Mouse (Mus musculus) heart, postnatal 0 days (tissue): ENCODE measurements around the gene Ift74. TPM values are rescaled to one million over a fixed set of nuclear protein-coding genes. Genes with fewer than 3 reads are reported as not detected.

Experiments used
- ATAC-seq: fragments of 200-750 bp; cut with Nextera tagmentation; 2 replicates; pipeline ENCODE4 v1.8.0; 2017; ENCODE audit warnings: low read depth, moderate number of reproducible peaks, moderate library complexity; ENCODE audit not compliant: insufficient read depth
- DNase-seq: peaks from one replicate; pipeline ENCODE4 v3.0.0-alpha.2; 2016; ENCODE audit warnings: low spot score
- H3K27ac ChIP-seq: fragments of 300-500 bp; sonication (generic); 2 replicates; pipeline ENCODE4 v1.5.1; 2014; ENCODE audit warnings: low read depth, mild to moderate bottlenecking
- H3K27me3 ChIP-seq: fragments of 300-500 bp; sonication (generic); 2 replicates; pipeline ENCODE4 v1.6.1; 2014; ENCODE audit warnings: low read length, mixed read lengths; ENCODE audit not compliant: control insufficient read depth, insufficient read depth
- H3K36me3 ChIP-seq: fragments of 300-500 bp; sonication (generic); replicated peaks from 2 replicates; pipeline ENCODE4 v1.6.1; 2014; ENCODE audit warnings: low read length, mixed read lengths; ENCODE audit not compliant: control insufficient read depth, insufficient read depth
- H3K4me1 ChIP-seq: fragments of 300-500 bp; sonication (generic); 2 replicates; pipeline ENCODE4 v1.6.1; 2014; ENCODE audit warnings: antibody characterized with exemption; ENCODE audit not compliant: control insufficient read depth, insufficient read depth
- H3K4me2 ChIP-seq: fragments of 300-500 bp; sonication (generic); 2 replicates; pipeline ENCODE4 v1.6.1; 2014; ENCODE audit warnings: low read depth, mild to moderate bottlenecking, low read length, moderate library complexity
- H3K4me3 ChIP-seq: fragments of 300-500 bp; sonication (generic); 2 replicates; pipeline ENCODE4 v1.5.1; 2014; ENCODE audit warnings: low read depth, low read length
- H3K9ac ChIP-seq: fragments of 300-500 bp; sonication (generic); replicated peaks from 2 replicates; pipeline ENCODE4 v1.6.1; 2014; ENCODE audit warnings: low read depth, low read length, mixed read lengths
- H3K9me3 ChIP-seq: fragments of 300-500 bp; sonication (generic); replicated peaks from 2 replicates; pipeline ENCODE4 v1.6.1; 2016; ENCODE audit warnings: low read length; ENCODE audit not compliant: control insufficient read depth
- CTCF ChIP-seq: IDR thresholded peaks from 2 replicates; pipeline ENCODE4 v1.5.1; 2016; ENCODE audit warnings: antibody characterized with exemption, control low read depth, low read depth
- EP300 ChIP-seq: IDR thresholded peaks from 2 replicates; pipeline ENCODE4 v1.6.1; 2016; ENCODE audit warnings: antibody characterized with exemption, low read depth
- WGBS: fragments of 180-500 bp; shearing (Covaris S2); extraction: QIAGEN DNeasy Blood & Tissue Kit; methylation state at CpG from one replicate; pipeline ENCODE4 v1.1.7; 2014; 5-methylcytosine and 5-hydroxymethylcytosine counted together
- microRNA counts: library from miRNA; unstranded; fragments of <30 nt; microRNA quantifications from one replicate; lab custom pipeline; 2015
- microRNA-seq: library from miRNA; unstranded; fragments of <30 nt; microRNA quantifications from one replicate; pipeline ENCODE4, GENCODE M21; 2016
- polyA plus RNA-seq: library from polyadenylated mRNA; unstranded; fragments of >200 nt; fragmentation: Nextera tagmentation; extraction: Ambion mirVana; gene quantifications from 2 replicates; pipeline ENCODE4 v1.2.1, GENCODE M21; 2015
- total RNA-seq: library from RNA; depleted of rRNA; stranded (reverse); fragments of >200 nt; gene quantifications from 2 replicates; pipeline ENCODE4 v1.2.3, GENCODE M21; 2014; ENCODE audit warnings: low replicate concordance; rRNA removed

The Ift74 gene
- total and polyA plus RNA-seq, 2 experiments from 2014 or later: 0.92 to 12.6 TPM

DNA sequence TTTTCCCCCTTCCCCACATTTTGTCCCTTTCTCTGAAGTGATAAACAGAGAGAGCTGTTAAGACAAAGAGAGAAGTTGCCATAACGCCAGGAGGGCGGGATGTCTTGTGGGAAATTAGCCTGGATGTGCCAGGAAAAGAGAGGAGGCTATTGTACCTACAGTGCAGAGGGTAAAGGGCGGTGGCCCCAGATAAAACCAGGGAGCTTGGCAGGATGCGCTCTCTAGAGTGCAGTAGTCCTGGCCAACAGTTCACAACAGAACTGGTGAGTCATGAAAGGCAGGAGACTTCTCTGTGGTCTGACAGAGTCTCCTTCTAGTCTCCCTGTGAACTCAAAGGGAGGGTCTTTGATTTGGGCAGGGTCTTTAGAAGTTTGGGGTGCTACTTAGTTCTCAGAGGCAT lies 111.5 kb downstream of the Ift74 start:
- no peak overlapping the region for H3K4me2 ChIP-seq
- 36% methylated on average over 4 of the region's 4 CpGs for WGBS
- no peaks in the 10 kb centered on the region for H3K27me3 ChIP-seq
- DNase-seq: peak; percentile 65
- TF ChIP-seq CTCF (no peak), EP300 (no peak)
- H3K4me3 ChIP-seq: no peak overlapping the region
- H3K27ac ChIP-seq: peak overlapping the region; percentile 1; the same call in 1 of the 2 replicates
- H3K4me1 ChIP-seq: peaks cover 7% of the 10 kb centered on the region
- no peaks in the 10 kb centered on the region for H3K36me3 ChIP-seq
- no peak overlapping the region for H3K9ac ChIP-seq
- no peaks in the 10 kb centered on the region for H3K9me3 ChIP-seq
- ATAC-seq: peak; percentile 74

DNA sequence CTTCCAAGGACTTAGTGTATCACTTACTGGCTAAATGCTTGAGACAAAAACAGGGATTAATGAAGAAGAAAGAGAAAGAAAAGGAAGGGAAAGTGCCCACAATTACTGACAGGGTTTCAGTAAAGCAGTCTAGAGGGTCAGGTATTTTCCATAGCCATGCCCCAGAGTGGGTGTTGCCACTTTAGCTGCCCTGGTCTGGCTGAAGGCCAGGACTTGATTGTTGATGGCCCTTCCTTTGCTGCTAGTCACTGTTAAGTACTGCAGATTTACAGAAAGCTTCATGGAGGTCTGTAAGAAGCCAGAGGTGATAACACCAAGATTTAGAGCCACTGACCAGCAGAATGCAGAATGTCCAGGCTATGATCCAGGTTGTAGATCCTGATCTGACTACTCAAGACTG lies 118.4 kb downstream of the Ift74 start:
- no peak for ATAC-seq
- no peak overlapping the region for H3K4me3 ChIP-seq
- no peaks in the 10 kb centered on the region for H3K36me3 ChIP-seq
- no peaks in the 10 kb centered on the region; the same call in 1 of the 2 replicates for H3K4me1 ChIP-seq
- H3K4me2 ChIP-seq: no peak overlapping the region
- no peaks in the 10 kb centered on the region for H3K9me3 ChIP-seq
- H3K9ac ChIP-seq: no peak overlapping the region
- no peak overlapping the region for H3K27ac ChIP-seq
- H3K27me3 ChIP-seq: no peaks in the 10 kb centered on the region
- no peak for TF ChIP-seq EP300
- DNase-seq: no peak

DNA sequence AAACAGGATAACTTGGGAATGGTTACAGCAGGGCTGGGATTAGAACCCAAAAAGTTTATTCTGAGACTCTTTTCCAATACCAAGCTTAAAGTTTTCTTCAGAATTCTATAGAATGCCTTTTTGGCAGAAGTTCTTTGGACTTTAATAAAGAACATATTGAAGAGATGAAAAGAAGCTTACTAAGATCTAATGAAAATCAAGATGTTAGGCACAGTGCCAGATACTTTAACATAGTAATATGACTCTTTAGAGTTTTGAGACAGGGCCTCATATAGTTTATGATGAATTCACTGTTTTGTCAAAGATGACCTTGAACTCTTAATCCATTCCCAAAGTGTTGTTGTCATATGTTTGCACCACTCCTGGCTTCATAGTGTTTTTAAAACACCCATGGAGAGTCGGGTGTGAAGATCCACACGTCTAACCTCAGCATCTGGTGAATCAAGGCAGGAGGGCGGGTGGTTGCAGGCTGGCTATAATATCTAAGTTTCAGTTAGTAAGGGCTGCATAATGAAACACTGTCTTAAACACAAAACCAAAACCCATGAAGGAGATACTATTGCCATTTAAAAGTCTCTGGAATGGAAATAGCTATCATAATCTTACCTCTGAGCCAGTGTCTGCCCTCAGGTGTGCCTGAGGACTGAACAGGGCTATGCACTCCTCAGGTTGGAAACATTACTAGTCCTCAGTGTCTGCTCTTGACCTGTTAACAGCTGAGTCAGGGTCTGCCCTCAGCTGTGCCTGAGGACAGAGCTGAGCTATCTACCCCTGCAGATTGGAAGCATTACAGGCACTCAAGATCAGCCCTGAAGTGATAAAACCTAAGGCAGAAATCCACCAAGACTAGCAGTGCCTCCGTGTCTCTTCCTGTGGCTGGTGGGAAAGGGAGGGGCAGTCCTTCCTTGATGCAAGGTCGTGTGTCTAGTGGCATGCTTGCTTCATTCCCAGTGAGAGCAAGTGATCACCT lies 123.3 kb downstream of the Ift74 start:
- Histone ChIP-seq H3K27me3 (no peaks in the 10 kb centered on the region), H3K4me3 (no peak overlapping the region), H3K36me3 (no peaks in the 10 kb centered on the region), H3K27ac (no peak overlapping the region), H3K4me2 (no peak overlapping the region), H3K9me3 (no peaks in the 10 kb centered on the region), H3K9ac (no peak overlapping the region), H3K4me1 (peaks cover 8% of the 10 kb centered on the region)
- ATAC-seq (no peak), DNase-seq (no peak)
- 47% methylated on average over 5 of the region's 5 CpGs for WGBS
- TF ChIP-seq CTCF (no peak), EP300 (no peak)

DNA sequence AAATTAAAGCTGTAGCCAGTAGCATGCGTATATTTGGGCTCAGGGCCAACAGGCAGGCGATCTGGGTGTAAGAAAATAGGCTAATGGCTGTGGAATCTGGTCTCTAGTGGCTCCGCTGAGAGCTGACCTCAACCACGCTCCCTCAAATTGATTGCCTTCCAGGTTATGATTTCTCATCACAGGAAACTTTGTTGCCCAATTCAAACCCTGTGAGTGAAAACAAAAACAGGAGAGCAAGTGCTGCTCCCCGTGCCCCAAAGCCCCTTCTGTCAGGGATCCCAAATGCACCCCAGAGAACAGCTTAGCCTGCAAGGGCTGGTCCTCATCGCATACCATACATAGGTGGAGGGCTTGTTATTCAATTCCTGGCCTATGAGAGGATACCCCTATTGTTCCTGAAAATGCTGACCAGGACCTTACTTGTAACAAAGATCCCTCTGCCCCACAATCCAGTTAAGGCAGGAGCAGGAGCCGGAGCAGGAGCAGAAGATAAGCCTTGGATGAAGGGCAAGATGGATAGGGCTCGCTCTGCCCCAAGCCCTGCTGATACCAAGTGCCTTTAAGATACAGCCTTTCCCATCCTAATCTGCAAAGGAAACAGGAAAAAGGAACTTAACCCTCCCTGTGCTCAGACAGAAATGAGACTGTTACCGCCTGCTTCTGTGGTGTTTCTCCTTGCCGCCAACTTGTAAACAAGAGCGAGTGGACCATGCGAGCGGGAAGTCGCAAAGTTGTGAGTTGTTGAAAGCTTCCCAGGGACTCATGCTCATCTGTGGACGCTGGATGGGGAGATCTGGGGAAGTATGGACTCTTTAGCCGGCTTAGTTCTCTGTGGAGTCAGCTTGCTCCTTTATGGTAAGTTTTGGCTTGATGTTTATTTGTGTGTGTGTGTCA lies 124.8 kb downstream of the Ift74 start, which contains the start of gene Tek:
Gene Tek (plus strand): TSS at position 452 of the 894 bp plus-strand sequence.
- WGBS: 28% methylated on average over 16 of the region's 16 CpGs
- Histone ChIP-seq H3K4me1 (peaks cover 8% of the 10 kb centered on the region; the same call in 1 of the 2 replicates), H3K4me2 (peak within 1 kb of the TSS; percentile 57), H3K36me3 (no peaks in the 10 kb centered on the region), H3K27me3 (no peaks in the 10 kb centered on the region), H3K4me3 (peak within 1 kb of the TSS; percentile 52), H3K27ac (peak within 1 kb of the TSS; percentile 83), H3K9ac (peak within 1 kb of the TSS; percentile 56), H3K9me3 (no peaks in the 10 kb centered on the region)
- TF ChIP-seq CTCF: no peak
- TF ChIP-seq EP300: no peak
- ATAC-seq (peak; percentile 71), DNase-seq (no peak)

DNA sequence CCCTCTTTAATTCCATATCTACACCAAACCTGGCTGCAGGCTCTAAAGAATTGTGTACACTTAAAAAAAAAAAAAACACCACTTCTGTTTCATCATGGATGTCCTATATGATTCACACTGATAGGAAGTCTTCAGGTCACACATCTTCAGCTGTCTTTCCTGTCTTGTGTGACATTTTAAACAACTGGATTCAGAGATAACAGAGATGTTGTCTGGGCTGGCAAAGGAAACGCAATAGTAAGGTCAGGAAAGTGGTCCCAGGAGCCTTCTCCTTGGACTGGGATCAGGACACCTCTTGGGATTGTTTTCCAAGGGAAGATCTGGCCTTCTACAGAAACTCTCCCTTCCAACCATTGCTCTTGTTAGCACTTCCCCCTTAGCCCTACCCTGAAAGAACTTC lies 127.5 kb downstream of the Ift74 start:
- Histone ChIP-seq H3K9me3 (no peaks in the 10 kb centered on the region), H3K27me3 (no peaks in the 10 kb centered on the region), H3K9ac (no peak overlapping the region), H3K36me3 (no peaks in the 10 kb centered on the region), H3K4me1 (peaks cover 25% of the 10 kb centered on the region), H3K4me3 (peak overlapping the region; percentile 30), H3K4me2 (peak overlapping the region; percentile 49), H3K27ac (peak overlapping the region; percentile 47)
- no peak for TF ChIP-seq CTCF
- no peak for TF ChIP-seq EP300
- WGBS: 41% methylated on average over 1 of the region's 1 CpGs
- no peak for ATAC-seq
- no peak for DNase-seq

MicroRNAs encoded within 50 kb of the gene (microRNA counts, 519-probe panel; counts per million panel counts)
- microRNA mmu-miR-872 (lab: Ali Mortazavi, UCI): 3,629 counts per million, percentile 43 among the panel's probes with 10 or more counts

Small RNA genes lying within 50 kb of the gene (microRNA-seq; reads per million reads assigned to microRNA genes)
- 1,086 reads per million, percentile 80 among the genes with 10 or more reads in this experiment for gene Mir872

Other genes starting within 250 kb of the Ift74 start
- not detected in 2 replicates for gene Gm10306, start 57.9 kb upstream of the Ift74 start, total RNA-seq
- 0.26 TPM in 1 of 2 replicates, not detected in the other for gene Gm10306, start 57.9 kb upstream of the Ift74 start, polyA plus RNA-seq
- gene Caap1, start 57.7 kb upstream of the Ift74 start, total RNA-seq: 4.1 and 9.5 TPM in 2 replicates
- gene Caap1, start 57.7 kb upstream of the Ift74 start, polyA plus RNA-seq: 5.8 and 7.2 TPM in 2 replicates
- gene Plaa, start 11.2 kb upstream of the Ift74 start, total RNA-seq: 45.8 and 59.1 TPM in 2 replicates
- 45.6 and 48.5 TPM in 2 replicates for gene Plaa, start 11.2 kb upstream of the Ift74 start, polyA plus RNA-seq
- not detected in 2 replicates for gene Lrrc19, start 35.7 kb downstream of the Ift74 start, total RNA-seq
- gene Lrrc19, start 35.7 kb downstream of the Ift74 start, polyA plus RNA-seq: 0.10 and 0.12 TPM in 2 replicates
- gene Tek, start 124.8 kb downstream of the Ift74 start, total RNA-seq: 36.4 and 40.0 TPM in 2 replicates
- 27.1 and 27.7 TPM in 2 replicates for gene Tek, start 124.8 kb downstream of the Ift74 start, polyA plus RNA-seq